Mouse (Mus musculus): ENCODE data around the gene Map3k20. TPM values are rescaled to one million over a fixed set of nuclear protein-coding genes. Genes with fewer than 3 reads are reported as not detected.

Gene Map3k20
- total RNA-seq, 2 experiments from 2014 or later, result 11.7 to 11.8 TPM

DNA sequence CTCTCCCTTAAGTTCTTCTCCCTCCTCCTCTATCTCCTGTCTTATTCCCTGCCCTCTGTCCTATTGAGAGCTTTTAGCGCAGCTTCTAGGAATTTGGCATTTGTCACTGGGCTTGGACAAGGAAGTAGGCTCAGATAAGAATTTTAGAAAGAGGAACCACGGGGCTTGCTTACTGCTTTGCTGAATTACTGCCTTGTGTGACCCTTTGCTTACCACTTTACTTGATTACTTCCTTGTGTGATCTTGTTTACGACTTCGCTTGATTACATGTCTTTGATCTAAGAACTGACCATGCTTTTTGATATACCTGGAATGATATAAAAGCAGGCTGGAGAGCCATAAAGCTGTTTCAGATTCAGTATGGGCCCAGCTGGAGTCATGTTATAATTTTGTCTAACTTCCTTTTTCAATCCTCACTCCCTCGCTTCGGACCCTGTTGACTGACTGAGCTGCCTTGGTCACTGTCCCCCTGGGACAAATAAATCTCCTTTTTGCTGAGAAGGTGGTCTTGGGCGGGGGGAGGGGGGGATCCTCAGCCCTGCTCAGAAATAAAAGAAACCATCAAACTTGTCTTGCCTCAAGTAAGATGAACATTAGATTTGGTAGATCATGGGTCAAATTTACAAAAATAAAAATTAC is 179.1 kb downstream of the Map3k20 start:
- intact Hi-C loops (cut with DNase I), result no loop called here

DNA sequence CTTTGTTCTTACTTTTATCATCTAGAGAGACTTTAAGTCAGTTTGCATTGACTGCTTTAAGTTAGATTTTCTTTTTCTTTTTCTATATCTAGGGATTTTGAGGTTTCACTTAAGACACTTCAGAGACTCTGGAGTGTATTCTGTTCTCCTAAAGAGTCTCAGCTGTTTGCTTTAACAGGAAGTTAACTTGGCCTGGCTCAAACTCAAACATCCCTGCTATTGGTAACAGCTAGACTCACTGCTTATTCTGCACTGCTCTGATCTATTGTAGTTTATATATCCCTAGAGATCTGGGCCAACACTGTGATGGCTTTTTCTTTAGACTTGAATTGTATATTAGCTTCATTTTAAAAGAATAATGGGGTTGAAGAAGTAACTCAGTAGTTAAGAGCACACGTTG is 182.2 kb downstream of the Map3k20 start:
- DNase-seq (ENCODE audit: low spot score in 2 of 2), result no peak
- intact Hi-C loops (cut with DNase I), result no loop called here

More for the DNA sequence above, 179.1 kb downstream of the Map3k20 start:
- no peak for DNase-seq (ENCODE audit: low spot score in 2 of 2)

DNA sequence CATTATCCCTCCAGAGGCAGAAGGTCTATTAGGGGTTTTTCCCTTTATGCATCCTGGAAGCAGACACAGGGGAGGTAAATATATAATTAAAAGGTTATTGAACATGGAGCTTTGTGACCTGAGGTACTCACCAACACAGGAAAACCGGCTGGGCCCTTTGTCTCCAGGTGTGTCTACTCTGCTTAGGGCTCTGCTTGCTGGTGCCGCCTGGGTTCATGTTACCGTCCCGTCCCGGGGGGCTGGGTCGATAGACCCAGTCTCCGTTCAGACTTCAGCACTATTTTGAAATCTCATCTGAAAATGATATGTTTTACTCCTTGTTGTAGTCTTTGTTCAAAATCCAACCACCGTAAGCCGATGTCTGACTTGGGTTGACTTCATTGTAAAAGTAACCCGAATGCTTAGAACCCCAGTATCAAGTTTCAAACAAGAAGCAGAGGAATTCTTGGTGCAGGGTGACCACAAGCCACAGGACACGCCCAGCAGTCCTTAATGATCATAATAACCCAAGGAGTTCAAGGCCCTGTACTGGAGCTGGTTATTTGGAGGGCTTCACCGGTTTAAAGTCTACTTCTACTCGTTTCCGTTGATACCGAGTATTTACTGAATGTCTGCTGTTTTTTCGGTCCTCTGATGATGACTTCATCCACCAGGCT is 186.1 kb downstream of the Map3k20 start:
- no peak for DNase-seq (ENCODE audit: low spot score in 2 of 2)

DNA sequence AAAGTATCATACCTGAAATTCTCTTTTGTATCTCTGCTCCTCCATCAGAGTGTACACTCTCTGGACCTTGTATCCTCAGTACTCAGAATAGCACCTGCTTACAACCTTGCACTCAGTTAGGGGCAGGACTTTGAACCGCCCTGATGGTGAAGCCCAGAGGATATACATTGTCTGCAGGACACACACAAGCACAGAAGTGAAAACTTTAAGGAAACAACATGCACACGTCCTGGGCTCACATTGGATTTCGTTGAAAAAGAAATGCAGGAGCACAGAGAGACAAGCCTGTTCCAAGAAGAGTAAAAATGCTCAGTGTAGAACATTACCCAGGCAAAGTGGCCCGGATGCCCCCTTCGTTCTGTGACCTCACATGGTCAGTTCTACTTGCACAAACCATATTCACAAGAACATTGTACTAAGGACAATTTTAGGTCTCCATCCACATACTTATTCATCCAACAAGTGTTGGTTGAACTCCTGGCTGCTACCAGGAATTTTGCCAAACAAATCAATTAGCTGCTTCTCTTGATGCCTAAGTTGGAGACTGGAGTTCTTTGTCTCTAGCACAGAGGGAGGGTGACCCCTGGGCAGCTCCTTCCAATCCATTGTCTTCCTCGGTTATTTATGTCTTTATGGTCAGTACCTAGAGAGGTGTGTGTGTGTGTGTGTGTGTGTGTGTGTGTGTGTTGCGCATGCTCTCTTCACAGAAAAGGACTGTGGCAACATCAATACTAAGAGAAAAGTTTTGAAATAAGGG is 189.3 kb downstream of the Map3k20 start:
- intact Hi-C loops (cut with DNase I), result loop anchor here (5.0 kb wide), 1 partner anchor 803 kb away; no protein-coding TSS in a partner anchor
- DNase-seq (ENCODE audit: low spot score in 2 of 2), result no peak

More for the DNA sequence above, 186.1 kb downstream of the Map3k20 start:
- intact Hi-C loops (cut with DNase I), result no loop called here

DNA sequence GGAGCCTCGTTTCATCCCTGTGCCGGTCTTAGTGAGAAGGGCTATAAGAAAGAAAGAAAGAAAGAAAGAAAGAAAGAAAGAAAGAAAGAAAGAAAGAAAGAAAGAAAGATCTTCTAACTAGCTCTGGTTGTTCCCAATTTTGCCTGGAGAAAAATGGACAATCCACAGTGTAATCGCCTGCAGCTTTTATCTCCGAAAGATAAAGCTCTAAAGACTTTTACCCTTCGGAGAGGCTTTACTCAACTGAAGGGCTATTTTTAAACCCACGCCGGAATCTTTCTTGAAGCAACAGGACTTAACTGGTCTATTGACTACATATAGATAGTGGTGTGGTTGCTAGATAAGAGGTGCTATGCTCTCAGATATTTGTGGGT is 190.0 kb downstream of the Map3k20 start:
- intact Hi-C loops (cut with DNase I), result loop anchor here (5.0 kb wide), 1 partner anchor 802 kb away; no protein-coding TSS in a partner anchor
- no peak for DNase-seq (ENCODE audit: low spot score in 2 of 2)

DNA sequence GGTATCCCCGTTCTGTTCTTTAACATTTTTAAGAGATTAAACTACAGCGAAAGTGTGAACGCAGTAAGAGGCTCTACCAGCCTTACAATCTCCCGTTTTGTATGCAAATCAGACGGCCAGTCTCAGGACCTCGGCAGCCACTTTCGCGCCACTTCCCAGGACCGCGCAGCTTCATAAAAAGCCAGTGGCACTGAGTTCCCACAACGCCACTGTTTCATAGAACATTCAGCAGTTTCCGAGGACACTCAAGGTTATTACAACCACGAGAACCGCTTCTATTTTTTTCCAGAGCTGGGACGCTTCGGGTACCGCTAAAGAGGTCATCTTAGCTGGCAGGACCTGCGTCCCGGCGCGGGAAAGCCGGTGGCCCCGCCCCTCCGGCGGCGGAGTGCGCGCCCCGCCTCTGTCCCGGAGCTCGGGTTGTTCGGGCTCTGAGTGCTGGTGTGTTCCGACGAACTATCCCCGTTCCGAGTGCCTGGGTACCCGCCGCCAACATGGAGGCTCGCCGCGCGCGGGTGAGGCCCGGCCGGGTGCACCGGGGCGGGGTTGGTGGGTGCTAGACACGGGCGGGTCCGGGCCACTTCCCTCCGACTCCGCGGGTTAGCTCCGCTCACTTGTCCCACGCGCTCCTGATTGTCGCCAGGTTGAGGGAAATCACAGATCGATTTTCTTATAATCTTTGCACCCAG is 190.5 kb downstream of the Map3k20 start, which contains the start of gene Cdca7:
Cdca7 (plus strand) TSS at position 363 of the 689 bp plus-strand sequence.
- intact Hi-C loops (cut with DNase I), result loop anchor here (5.0 kb wide), 1 partner anchor 801 kb away; no protein-coding TSS in a partner anchor
- peak; percentile 67 for DNase-seq (ENCODE audit: low spot score in 2 of 2)

DNA sequence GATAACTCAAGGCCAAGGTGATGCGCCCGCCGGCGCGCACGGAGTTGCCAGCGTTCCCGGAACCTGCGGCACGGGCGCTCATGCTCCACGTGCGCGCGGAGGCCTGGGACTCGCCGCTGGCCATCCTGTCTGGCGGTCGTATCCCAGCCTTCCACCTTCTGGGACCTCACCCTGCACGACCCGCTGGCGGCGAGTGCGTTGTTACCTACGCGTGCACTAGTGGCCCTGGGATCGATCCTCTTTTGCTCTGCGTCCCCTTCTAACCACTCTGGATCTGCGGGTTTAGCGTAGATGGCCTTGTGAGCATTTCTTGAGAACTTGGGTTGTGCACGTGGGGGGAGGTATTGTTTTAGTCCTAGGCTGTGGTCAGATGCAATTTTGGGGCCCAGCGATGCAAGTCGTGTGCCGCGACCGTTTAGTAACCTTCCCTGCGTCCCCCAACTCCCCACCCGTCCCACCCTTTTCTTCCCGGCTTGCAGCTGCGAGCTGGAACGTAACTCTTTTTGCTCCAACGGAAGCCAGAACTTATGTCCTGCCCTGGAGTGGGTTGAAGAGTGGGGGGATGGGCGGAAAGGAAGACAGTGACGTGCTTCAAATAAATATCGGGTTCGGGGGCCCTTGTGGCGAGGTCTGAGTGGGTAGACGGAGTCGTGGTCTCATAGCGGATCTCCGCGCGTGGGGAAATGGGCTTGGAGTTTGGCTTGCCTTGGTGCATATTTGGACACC is 191.2 kb downstream of the Map3k20 start:
- DNase-seq (ENCODE audit: low spot score in 2 of 2), result peak in 1 of 2 experiments; percentile 33
- intact Hi-C loops (cut with DNase I), result loop anchor here (5.0 kb wide), 1 partner anchor 801 kb away; no protein-coding TSS in a partner anchor

DNA sequence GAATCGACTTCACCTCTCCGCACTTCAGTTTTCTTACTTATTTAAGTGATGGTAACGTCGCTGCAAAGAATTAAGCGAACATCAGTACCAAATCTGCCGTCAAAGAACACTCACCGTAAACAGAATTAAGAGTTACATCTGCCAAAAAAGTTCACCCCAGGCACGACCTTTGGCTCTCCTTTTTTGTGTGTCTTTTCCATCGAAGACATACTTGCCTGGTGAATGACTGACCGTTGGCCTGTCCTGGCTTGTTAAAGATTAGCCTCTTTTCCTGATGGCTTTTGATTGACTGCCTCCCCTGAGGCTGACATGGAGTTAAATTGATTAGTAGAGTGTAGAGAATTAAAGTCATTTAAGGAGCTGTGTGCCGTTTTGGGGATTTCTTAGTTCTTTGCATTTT is 191.8 kb downstream of the Map3k20 start:
- DNase-seq (ENCODE audit: low spot score in 2 of 2), result no peak
- intact Hi-C loops (cut with DNase I), result loop anchor here (5.0 kb wide), 1 partner anchor 800 kb away; no protein-coding TSS in a partner anchor

DNA sequence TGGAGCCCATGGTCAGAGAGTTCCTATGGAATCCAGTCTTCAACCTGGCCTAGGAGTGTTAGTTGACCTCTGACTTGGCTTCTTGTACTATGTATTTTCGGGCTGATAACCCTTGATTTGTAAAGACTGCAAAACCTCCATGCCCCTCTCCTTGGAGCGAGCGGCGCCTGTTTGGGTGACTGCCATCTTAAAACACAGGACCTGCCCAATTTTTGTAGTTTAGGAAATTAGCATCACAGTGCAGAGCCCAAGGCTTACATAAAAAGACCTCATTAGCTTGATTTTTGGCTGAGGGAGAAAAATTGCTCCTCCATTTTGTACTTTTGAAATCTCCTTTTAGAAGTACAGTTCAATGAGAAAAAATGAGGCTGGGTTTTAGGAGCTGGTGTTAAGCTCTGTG is 192.7 kb downstream of the Map3k20 start:
- DNase-seq (ENCODE audit: low spot score in 2 of 2), result no peak
- intact Hi-C loops (cut with DNase I), result loop anchor here (5.0 kb wide), 1 partner anchor 799 kb away; no protein-coding TSS in a partner anchor

DNA sequence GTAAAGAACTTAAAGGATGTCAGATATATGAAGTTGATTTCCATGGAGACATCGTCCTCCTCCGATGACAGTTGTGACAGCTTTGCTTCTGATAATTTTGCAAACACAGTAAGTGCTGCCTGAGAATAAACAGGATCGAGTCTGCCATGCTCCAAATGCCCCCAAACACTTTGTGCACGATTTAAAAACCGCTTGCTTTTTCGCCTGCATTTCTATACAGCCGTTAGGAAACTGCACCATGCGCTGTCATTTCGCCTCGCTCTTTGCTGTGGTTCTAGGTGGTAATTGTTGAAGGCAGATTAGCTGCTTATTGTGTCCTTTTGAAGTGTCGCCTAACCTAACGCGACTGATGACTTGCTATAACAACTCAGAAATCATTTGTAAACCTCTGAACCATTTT is 193.5 kb downstream of the Map3k20 start:
- no peak for DNase-seq (ENCODE audit: low spot score in 2 of 2)
- intact Hi-C loops (cut with DNase I), result loop anchor here (5.0 kb wide), 1 partner anchor 798 kb away; no protein-coding TSS in a partner anchor

DNA sequence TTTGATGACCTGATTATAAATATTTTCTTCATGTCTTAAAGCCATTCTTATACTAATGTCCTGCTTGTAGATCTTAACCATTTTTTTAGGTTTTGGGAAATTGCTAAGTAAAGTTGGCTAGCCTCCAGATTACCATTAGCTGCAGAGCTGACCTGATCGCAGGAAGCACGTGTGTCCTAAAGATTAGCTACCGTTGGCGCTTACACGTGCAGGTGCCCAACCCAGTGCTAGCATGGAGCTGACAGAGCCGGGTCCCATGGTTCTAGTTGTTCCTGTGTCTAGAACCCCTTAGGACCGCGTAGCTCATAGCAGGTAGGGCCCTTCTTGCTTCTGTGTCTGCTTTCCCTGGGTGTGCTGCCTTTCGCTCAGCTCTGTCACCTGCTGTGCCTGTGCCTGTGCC is 194.4 kb downstream of the Map3k20 start:
- DNase-seq (ENCODE audit: low spot score in 2 of 2), result no peak
- intact Hi-C loops (cut with DNase I), result loop anchor here (5.0 kb wide), 1 partner anchor 797 kb away; no protein-coding TSS in a partner anchor

DNA sequence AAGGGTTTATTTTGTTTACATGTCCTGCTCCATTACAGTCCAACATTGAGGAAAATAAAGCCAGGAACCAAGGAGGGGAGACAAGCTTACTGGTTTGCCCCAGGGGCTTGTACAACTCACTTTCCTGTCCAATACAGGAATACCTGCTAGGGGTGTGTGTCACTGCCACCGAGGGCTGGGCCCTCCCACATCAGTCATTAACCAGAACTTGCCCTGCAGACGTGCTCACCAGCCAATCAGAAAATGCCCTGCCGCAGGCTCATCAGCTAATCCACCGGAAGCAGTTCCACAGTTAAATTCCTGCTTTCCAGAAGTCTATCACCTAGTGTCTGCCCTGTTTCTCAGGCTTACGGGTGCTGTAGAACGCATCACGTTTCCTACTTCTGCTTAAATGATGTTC is 206.2 kb downstream of the Map3k20 start:
- DNase-seq (ENCODE audit: low spot score in 2 of 2), result no peak
- intact Hi-C loops (cut with DNase I), result no loop called here

Other genes starting within 250 kb of the Map3k20 start
- 1 to 10 TPM; 5.1 TPM for gene Cdca7, start 190.5 kb downstream of the Map3k20 start, total RNA-seq (2021)